Mouse (Mus musculus) 416B (cell line): Measurements from ENCODE around the gene Acbd7.

Experiments
- DNase-seq: peaks from one replicate; pipeline ENCODE4 v3.0.0; 2011; ENCODE audit warnings: low read depth

Acbd7 gene

DNA sequence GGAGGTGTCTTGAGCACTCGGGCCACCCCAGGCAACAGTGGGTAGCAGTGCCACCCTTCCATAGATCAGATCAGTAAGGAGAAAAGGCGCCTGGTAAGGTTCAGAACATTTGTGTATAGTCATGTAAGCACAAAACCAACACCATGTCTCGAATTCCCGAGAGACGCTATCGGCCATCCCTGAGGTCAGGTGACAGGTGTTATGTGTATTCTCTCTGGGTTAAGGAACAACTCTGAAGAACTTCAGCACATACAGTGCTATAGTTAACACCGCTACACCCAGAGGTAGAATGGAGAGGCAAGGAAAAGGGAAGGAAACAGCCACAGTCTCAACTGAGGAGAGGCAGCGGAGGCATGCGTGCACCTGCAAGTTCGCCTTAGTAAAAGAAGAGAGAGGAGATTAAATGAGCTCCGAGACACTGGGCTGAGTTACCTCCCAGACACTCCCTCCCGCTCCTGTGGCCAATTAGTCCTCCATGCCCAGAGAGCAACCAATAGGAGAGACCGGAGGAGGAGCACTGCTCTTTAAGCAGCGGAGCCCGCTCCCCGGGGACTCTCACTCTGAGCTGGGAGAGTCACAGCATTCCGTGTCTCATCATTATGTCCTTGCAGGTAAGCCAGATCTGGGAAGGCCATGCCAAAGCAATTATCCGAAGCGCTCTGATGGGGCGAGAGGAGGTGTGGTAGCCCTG, at the start of gene Acbd7:
Gene Acbd7 (plus strand): TSS at position 558 of the 691 bp plus-strand sequence.
- peak; percentile 70 for DNase-seq

DNA sequence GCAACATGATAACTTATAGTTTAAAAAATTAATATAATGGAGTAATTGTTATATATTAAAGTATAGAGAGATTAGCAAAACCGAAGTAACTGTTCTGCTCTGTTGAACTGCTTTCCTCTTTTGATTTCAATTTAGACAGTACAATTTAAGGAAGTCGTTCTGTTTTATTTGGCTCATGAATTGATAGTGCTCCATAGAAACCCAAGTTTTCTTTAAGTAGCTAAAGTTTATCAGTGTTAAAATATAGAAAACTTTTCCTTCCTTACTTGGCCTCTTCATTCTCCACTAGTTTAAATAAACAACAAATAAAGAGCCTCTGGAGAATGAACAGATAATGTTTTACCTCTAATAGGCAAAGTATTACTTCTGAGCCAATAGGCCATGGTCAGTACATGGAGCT, 49.7 kb upstream of the Acbd7 start:
- DNase-seq: no peak

DNA sequence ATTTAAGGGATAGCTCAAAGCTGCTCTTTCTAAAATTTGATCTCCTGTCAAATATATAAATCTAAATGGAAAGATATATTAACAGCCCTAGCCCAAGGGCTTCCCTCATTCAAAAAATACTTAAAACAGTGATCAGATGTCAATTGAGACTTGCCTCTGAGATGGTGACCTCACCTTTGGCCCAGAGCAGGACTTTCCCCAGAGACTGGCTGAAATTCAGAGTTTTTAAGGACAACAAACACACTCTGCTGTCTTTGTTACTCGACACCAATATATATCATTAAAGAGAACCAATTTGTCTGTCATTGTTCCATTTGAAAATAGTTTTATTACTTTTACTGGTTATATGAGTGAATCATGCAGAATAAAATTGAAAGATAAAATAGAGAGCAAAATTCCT, 46.4 kb upstream of the Acbd7 start:
- no peak for DNase-seq

DNA sequence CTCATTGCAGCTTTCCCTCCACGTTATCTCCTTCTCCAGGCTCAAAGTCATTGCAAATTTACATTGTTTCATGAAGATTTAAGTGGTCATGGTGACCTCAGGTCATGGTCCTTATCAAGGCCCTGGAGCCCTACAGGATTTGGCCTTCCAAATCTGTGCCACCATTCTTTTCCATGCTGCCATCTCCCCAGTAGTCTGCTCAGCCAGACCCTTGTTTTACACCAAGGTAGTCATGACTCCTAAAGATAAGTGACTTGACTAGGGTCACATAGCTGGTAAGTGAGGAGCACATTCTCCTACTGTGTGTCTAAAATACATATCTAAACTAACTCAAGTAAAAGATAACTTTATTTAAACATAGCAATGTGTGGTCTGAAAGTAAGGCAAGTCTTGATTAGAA, 43.8 kb upstream of the Acbd7 start:
- DNase-seq: no peak

DNA sequence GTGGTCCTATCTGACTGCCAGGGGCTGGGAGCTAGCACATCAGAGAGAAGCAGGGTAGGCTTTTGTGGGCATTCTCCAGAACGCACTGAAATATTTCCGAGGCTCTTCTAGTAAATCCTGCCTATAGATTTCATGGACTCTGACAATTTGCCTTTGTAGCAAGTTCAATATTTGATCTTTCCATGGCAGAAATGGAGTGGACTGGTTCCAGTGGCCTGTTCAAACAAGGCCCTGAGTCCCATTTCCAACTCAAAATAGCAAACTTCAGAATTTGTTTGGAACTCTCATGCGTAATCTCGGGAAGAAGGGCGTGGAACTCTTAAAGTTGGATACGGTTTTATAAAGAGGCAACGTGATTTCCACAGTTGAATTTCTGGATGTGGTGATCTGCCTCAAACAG, 40.1 kb upstream of the Acbd7 start:
- no peak for DNase-seq

DNA sequence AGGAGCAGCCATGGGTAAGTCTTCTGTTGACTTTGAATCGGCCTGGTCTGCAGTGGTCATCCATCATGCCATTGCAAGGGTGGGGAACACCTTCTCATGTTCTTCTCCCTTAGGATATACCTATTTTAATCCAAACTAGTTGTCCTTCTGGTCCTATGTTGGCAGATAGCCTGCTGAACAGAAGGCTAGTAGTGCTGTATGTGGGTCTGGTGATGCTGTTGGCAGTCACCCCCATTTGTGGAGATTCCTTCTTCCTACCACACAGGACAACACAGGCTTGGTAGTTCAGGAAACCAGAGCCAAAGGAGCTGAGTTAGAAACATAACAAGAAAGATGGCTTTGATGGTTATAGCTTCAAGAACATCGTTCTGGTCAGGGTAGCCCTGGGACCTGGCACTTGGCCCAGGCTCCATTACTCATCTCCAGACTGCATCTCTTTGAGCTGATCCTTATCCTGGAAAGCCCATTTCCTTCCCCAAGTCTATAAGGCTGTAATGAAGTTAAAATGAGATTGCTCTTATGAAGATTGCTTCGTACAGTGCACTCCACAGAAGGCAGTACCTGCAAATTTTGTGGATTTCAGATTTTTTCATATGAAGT, 30.4 kb upstream of the Acbd7 start:
- DNase-seq: peak; percentile 84

DNA sequence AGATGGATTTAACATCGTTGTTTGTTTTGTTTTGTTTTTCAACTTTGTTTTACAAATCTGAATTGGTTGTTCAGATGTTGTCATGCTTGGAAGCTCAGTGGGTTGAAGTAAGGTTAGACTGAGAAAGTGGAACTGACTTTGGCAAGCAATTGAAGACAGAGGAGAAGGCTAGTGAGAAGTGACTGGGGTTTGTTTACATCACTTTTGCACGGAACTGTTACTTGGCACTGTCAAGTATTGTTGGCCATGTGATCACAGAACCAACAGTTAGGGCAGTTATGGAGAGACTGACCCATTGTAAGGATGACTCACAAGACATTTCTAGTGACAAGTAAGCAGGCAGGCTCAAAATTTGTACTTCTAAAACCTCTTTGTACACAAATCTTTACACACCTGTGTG, 12.8 kb upstream of the Acbd7 start:
- DNase-seq: peak; percentile 13

DNA sequence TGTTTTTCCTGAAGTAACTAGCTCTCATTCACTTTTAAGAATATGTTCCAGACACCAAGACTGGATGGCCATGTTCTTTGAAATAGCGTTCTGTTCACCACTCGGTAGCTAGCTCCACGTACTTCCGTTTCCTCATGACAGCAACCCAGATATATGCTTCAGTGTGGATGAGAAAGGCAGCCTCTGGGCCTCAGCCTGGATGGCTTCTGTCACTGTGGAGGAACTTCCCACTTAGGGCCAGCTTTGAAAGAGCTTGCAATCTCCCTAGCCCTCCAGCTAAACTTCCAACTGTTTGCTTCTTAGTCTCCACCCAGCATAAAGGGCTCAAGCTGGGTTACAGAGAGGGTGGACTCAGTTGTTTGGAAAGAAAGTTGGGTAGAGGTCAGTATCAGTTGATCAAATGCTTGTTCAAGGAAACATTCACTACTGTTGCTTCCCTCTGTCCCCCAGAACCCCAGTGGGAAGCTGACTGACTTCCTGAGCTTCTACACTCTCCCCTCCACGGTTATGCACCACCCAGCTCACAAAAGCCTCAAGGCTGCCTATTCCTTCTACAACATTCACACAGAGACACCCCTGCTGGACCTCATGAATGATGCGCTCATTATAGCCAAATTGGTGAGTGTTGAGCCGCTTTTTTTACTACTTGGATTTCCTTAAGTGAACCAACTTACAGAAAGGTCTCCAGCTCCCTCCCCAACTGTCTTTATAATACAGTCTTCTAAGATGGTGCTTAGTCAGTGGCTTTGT, 11.4 kb upstream of the Acbd7 start:
- no peak for DNase-seq

DNA sequence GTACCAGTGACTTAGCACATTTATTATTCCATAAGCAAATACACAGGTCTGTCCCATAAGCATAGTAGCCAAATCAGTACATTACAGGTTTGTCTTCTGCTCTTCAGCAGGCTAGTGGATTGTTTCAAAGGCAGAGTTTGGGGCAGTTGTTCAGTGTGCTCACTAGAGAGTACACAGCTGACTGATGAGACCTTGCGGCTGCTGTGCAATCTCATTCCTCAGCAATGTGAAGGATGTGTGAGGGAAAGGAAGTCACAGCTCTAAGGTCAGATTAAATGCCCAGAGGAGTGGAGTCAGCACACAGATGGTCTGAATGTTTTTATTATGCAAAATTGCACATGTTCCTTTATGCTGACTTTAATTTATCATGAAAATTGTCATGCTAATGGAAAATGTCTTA, 9.4 kb upstream of the Acbd7 start:
- no peak for DNase-seq

DNA sequence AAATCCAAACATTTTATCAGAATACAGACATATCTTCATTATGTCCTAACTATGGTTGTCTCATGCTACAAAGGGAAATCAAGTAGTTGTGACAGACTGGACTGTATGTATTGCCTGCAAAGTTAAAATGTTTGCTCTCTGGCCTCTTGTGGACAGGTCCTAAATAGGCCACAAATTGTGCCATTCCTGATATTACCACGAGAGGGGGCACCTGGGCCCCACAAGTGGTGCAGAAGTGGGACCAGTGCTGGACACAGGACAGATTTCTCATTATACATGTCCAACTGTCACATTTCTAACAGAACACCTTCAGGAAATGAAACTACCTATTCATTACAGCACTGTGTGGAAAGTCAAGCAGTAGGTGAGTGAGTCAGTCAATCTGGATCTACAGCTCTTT, 8.6 kb upstream of the Acbd7 start:
- peak; percentile 84 for DNase-seq

DNA sequence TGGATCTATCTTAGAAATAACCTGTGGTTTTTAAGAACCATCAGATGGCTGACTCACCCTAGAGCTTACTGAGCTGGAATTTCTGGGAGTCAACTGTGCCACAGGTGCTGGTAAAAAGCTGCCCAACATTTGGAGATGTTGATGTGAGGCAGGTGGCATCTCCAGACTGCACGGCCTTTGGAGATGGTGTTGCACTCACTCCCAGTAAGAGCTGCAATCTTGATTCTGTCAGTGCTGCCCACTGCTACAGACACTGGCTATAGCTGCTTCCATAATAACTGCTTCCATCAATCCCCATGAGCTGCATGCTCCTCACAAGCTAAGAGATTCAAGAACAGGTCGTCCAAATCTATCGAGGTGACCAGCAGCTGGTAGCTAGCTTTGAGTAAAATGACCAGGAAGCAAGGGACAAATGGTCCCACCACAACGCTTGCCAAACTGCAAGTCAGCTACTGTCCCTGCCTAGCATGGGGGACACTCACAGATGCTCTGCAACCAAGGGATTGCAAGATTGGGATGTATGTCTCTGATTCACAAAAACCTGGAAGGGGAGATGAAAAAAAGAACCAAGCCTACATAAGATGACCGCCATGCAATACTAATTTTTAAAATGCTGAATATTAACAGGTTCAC, 4.8 kb upstream of the Acbd7 start:
- peak; percentile 41 for DNase-seq

DNA sequence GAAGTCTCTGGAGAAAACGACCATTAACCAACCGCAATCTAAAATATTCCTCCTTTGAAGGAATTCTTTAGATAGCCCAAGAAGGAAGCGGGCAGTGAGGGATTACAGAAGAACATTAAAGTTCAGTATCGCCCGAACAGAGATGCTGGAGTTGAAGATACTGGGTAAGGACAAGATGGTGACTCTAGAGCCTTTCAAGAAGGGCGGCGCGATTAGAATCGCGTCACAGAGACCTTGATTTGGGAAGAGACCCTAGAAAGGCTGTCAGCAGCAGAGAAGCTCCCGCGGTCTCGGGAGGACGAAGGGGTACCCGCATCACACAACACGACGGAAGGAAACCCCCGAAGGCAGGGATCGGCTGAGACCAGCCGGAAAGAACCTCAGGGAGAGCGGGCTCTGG, 3.9 kb upstream of the Acbd7 start:
- peak; percentile 77 for DNase-seq

DNA sequence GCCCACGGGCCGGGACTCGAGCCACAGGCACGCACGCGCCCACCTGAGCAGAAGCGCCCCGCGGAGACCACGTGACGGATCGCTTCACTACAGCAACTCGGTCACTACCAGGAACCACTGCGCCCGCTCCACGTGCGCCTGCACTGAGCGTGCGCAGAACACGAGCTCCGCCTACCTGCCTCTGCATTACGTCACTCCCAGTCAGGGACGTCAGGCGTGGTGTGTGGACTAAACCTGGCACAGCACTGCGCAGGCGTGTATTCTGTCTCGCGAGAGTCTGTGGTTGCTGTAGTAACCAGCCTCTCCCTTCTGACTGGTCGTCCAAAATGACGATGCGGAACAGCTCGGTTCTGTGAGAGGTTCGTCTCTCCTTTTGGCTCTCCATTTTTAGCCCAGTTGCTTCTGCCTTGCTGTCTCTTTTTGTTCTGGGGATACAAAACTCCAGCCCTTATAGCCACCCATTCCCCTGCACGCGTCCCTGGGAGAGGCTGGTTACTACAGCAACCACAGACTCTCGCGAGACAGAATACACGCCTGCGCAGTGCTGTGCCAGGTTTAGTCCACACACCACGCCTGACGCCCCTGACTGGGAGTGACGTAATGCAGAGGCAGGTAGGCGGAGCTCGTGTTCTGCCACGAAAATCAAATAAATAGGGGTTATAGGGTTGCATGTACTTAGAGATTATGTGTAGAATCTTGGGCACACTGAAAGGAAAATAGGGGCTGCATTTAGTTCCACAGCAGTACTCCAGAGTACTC, 3.3 kb upstream of the Acbd7 start, which contains the start of gene Rpp38:
Gene Rpp38 (minus strand): TSS at position 160 of the 759 bp plus-strand sequence.
- DNase-seq: peak; percentile 98

DNA sequence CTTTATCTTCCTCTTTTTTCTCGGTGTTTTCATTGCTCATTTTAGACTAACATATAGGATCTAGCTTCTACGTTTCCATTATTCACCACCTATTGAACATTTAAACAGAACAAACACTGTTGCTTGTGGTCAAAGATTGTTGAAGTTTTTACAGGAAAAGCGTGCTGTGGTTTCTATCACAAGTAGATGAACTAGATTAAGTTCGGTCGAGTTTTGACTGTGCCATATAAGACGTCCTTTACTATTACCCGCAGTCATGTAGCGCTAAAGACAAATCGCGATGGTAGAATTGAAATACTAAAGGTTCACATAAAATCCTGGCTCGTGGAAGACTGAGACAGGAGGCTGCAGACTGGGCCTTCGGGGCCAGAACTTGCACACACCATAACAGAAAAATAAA, 2.2 kb upstream of the Acbd7 start:
- peak; percentile 64 for DNase-seq

DNA sequence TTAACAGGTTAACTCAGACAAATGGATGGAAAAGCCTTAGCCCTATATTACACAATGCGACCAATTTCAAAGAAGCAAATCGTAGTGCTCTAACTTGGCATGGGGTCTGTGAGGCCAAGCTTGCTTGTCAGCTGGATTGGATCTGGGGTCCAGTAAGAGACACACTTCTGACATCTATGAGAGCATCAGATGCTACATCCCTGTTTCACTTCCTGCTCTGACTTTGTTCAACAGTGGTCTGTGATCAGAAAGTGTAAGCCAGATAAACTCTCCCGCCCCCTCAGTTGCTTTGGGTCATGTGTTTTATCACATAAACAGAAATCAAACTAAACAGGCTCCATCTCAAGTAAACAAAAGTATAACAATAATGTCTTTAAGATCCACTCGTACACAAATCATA, 12.5 kb downstream of the Acbd7 start:
- no peak for DNase-seq

DNA sequence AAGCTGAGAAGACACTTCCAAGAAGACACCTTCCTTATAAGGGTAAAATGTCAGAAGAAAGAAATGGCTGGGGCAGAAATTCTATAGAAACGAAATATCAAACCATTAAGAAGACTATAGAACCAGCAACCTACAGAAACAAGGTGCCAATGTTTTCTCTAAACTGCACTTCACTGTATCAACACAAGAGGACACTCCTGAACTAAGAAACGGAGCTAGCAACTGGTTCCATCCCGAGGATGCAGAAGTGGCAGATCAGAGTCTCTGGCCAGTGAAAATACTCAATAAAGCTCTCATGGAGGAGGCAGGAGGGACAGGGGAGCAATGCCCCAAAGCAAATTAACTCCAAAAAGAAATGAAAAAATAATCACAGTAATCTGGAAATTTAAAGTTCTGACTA, 13.0 kb downstream of the Acbd7 start:
- peak; percentile 71 for DNase-seq

DNA sequence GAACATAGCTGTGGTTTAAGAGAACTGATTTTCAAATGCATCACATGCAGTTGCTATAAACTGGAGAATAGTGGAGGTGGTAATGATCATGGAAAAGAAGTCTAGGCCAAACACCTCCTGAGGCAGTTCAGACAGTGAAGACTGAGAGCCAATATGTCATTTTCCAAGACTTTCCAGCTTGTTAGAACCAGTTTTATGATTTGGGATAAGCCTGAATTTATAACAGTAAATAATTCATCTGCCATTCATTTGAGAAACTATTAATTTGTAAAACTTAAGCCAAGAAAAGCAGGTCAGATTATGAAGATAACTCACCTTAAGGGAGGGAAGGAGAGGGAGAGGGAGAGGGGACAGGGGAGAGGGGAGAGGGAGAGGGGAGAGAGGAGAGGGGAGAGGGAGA, 17.2 kb downstream of the Acbd7 start:
- DNase-seq: no peak

DNA sequence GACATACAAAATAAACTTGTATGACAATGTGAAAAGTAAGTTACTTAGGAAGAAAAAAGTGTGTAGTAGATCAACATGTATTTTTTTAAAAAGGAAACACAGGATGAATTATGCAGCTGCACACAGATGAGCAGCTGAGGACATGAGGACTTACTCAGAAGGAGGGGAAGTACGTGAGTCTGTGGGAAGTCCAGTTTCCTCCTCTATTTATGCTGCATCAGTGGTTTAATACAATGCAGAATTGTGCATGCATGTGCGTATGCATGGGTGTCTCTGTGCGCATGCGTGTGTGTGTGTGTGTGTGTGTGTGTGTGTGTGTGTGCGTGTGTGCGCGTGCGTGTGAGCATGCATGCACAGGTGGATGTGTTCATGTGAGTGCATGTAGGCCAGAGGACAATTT, 19.8 kb downstream of the Acbd7 start:
- no peak for DNase-seq

DNA sequence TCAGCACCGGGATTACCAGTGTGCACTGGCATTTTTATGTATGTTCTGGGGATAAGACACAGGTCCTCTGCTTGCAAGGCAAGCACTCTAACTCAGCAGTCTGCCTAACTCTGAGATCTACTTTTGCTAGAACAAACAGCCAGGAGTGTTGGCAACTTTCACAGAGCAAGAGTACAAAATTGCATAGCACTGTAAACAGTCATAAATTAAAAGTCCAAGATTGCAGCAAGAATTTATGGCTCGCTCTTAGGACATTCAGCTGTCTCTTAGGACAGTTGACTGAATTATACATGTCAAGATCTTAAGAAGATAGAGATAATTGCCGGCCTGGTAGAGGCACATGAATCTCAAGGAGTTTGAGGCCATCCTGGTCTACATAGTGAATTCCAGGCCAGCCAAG, 20.3 kb downstream of the Acbd7 start:
- no peak for DNase-seq

DNA sequence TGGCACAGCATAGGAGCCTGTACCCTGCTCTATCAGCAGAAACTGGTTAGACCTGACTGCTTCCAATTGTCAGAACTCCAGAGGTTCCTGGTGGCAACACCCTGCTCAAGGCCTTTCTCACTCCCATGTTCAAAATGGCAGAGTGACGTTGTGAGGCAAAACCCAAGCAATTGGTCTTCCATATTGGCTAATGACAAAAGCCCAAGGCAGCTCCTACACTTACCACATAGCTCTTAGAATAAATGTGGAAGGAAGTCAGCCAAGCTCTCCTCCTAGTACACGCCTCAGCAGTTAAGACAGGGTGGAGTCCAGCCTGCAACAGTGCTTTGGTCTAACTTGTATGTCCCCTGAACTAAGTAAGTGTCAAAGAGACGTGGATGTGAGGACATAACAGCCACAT, 21.9 kb downstream of the Acbd7 start:
- DNase-seq: no peak

DNA sequence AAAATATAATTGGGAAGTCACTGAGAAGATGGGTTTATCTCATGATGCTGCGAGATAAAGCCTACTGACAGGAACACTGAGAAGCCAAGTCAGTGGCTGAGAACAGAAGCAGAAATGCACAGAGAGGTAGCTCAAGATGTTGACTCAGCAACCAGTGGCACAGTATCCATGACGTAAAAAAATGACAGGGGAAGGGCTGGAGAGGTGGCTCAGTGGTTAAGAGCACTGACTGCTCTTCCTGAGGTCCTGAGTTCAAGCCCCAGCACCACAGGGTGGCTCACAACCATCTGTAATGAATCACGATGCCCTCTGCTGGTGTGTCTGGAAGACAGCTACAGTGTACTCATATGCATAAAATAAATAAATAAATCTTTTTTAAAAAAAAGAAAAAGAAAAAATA, 25.1 kb downstream of the Acbd7 start:
- DNase-seq: no peak

DNA sequence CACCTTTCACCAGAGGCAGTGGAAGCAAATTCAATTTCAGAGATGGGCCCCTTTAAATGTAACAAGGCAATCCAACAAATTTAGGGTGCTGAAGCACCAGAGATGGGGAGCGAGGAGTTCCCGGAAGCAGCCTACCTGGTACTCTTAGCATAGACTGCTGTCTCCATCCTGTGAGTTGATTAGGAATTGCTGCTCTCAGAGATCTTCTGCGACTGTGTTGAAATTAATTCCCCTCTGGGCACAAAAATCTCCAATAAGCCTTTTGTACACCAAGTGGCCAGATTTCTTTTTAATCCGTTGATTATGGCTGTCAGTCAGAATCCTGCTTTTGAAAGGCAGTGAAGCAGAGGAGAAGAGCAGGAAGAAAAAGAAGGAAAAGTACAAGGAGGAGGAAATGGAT, 29.2 kb downstream of the Acbd7 start:
- DNase-seq: no peak
